Comparison of ENCODE assay signal across 13 mouse cellular contexts in the genomic region with DNA sequence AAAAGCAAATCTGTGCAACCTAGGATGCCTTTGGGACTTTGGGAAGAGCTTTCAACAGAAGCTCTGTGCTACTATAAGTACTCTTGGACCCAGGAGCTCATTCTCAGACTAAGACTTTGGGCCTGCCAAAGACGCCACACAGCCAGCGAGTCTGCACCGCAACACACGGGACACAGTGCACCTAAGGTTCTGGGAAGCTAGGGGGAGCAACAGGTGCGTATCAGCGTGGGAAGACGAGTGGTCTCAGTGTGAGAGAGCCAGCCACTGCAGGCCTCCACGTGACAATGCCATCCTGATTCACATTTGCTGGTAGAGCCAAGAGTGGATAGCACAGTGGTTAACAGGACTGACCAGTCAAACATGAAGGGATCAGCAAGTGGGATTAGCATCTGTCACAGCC.
"Had no signal": no experiment of that assay in that cellular context is flagged by ENCODE, and none has a peak within 500 bp of the region (broad histone marks: within the 10 kb centered on the region; RNA-seq: fewer than 3 reads in every experiment).

No protein-coding gene starts in this region.

- H3K9ac ChIP-seq: liver, postnatal 0 days; neural tube, embryonic 15.5 days had no signal

- DNase-seq: kidney, adult 8-10 months; kidney, postnatal 25 days; liver, postnatal 0 days; lung, postnatal 36 days; midbrain, embryonic 14.5 days; right cerebral cortex, adult 18-20 months; right cerebral cortex, postnatal 25 days had no signal

- H3K27ac ChIP-seq: left cerebral cortex, adult 2 months; limb, embryonic 10.5 days; neural tube, embryonic 15.5 days had no signal

- H3K36me3 ChIP-seq: limb, embryonic 10.5 days; midbrain, embryonic 10.5 days; neural tube, embryonic 15.5 days had no signal

- ATAC-seq: liver, postnatal 0 days had no signal

- H3K4me2 ChIP-seq: liver, embryonic 11.5 days; neural tube, embryonic 15.5 days had no signal

- H3K27me3 ChIP-seq: neural tube, embryonic 15.5 days had no signal

- H3K9me3 ChIP-seq: limb, embryonic 10.5 days; midbrain, embryonic 10.5 days; neural tube, embryonic 15.5 days had no signal

- H3K4me3 ChIP-seq: left cerebral cortex, adult 2 months; limb, embryonic 10.5 days; midbrain, embryonic 10.5 days; myocyte; neural tube, embryonic 15.5 days had no signal
